In genomic region chr7:132930055-132930454, GRCm38 (mm10) we compare ENCODE assay signal across 8 mouse cellular contexts. TPM values are rescaled to one million over a fixed set of nuclear protein-coding genes. Genes with fewer than 3 reads are reported as not detected.
DNase-seq lines count a peak whose midpoint lies in the region; ATAC-seq and TF ChIP-seq lines count a peak whose summit lies in the region.

No protein-coding gene starts in this region.

- 92% methylated on average over 5 of the region's 5 CpGs for WGBS in thymus, adult 2 months
- 87% methylated on average over 5 of the region's 5 CpGs for WGBS in embryonic facial prominence, embryonic 11.5 days
- WGBS in kidney, postnatal 0 days: 83% methylated on average over 5 of the region's 5 CpGs
- 91% methylated on average over 5 of the region's 5 CpGs for WGBS in neural tube, embryonic 14.5 days

- DNase-seq in thymus, postnatal 14 days: peak; percentile 26
- no peak for DNase-seq in thymus, adult 2 months
- peak; percentile 3 for DNase-seq in embryonic facial prominence, embryonic 11.5 days (ENCODE audit: low spot score)
- no peak for DNase-seq in kidney, postnatal 0 days (ENCODE audit: low spot score)
- no peak for DNase-seq in gastrocnemius, postnatal 36 days
- no peak for DNase-seq in urinary bladder, postnatal 25 days (ENCODE audit: low spot score)
- DNase-seq in cerebellum, postnatal 25 days: no peak

- H3K4me3 ChIP-seq in thymus, adult 2 months (ENCODE audit: control insufficient read depth, insufficient read depth, low read length): no peak overlapping the region
- H3K4me3 ChIP-seq in embryonic facial prominence, embryonic 11.5 days (ENCODE audit: low read depth, low read length): peak overlapping the region; percentile 99
- peak overlapping the region; percentile 95 for H3K4me3 ChIP-seq in kidney, postnatal 0 days (replicated peaks; ENCODE audit: low read depth, low read length)
- peak overlapping the region; percentile 93 for H3K4me3 ChIP-seq in neural tube, embryonic 14.5 days (ENCODE audit: low read depth, low read length)

- H3K9me3 ChIP-seq in embryonic facial prominence, embryonic 11.5 days (replicated peaks; ENCODE audit: control insufficient read depth, low read length): no peaks in the 10 kb centered on the region
- H3K9me3 ChIP-seq in kidney, postnatal 0 days (replicated peaks; ENCODE audit: low read length): no peaks in the 10 kb centered on the region
- H3K9me3 ChIP-seq in neural tube, embryonic 14.5 days (ENCODE audit: control insufficient read depth, low read length): no peaks in the 10 kb centered on the region

- H3K4me2 ChIP-seq in embryonic facial prominence, embryonic 11.5 days (ENCODE audit: low read depth, low read length): peak overlapping the region; percentile 39
- H3K4me2 ChIP-seq in kidney, postnatal 0 days (ENCODE audit: low read length): peak overlapping the region; percentile 65
- peak overlapping the region; percentile 67 for H3K4me2 ChIP-seq in neural tube, embryonic 14.5 days (ENCODE audit: low read depth, low read length)

- no peaks in the 10 kb centered on the region for H3K27me3 ChIP-seq in thymus, adult 2 months (ENCODE audit: control insufficient read depth, insufficient read depth, low read length)
- no peaks in the 10 kb centered on the region for H3K27me3 ChIP-seq in embryonic facial prominence, embryonic 11.5 days (ENCODE audit: control insufficient read depth, insufficient read depth, low read length)
- no peaks in the 10 kb centered on the region for H3K27me3 ChIP-seq in kidney, postnatal 0 days (ENCODE audit: insufficient read depth, low read length)
- H3K27me3 ChIP-seq in neural tube, embryonic 14.5 days (ENCODE audit: control insufficient read depth, insufficient read depth, low read length): no peaks in the 10 kb centered on the region

- intact Hi-C loops in gastrocnemius, postnatal 36 days (cut with DNase I): loop anchor here (5.0 to 10.0 kb wide), 2 partner anchors 67 to 195 kb away; partner anchors contain the start of genes Ctbp2 and Fgfr2

- no peaks in the 10 kb centered on the region for H3K36me3 ChIP-seq in thymus, adult 2 months (ENCODE audit: control insufficient read depth, insufficient read depth, low read length)
- H3K36me3 ChIP-seq in embryonic facial prominence, embryonic 11.5 days (replicated peaks; ENCODE audit: control insufficient read depth, insufficient read depth, low read depth, low read length): no peaks in the 10 kb centered on the region
- H3K36me3 ChIP-seq in kidney, postnatal 0 days (ENCODE audit: insufficient read depth, low read length): no peaks in the 10 kb centered on the region
- H3K36me3 ChIP-seq in neural tube, embryonic 14.5 days (ENCODE audit: control insufficient read depth, insufficient read depth, low read length): no peaks in the 10 kb centered on the region

- TF ChIP-seq CTCF in thymus, adult 2 months (IDR thresholded peaks at IDR 0.05; ENCODE audit: borderline replicate concordance, control insufficient read depth, extremely low read depth, insufficient read depth, low read length, poor library complexity): no peak
- peak; percentile 47; the same call in 1 of the 2 replicates for TF ChIP-seq CTCF in kidney, postnatal 0 days (IDR thresholded peaks at IDR 0.05; ENCODE audit: low read depth)

- peak overlapping the region; percentile 94 for H3K9ac ChIP-seq in embryonic facial prominence, embryonic 11.5 days (replicated peaks; ENCODE audit: low read length)
- peak overlapping the region; percentile 99 for H3K9ac ChIP-seq in kidney, postnatal 0 days (ENCODE audit: low read depth, low read length)
- H3K9ac ChIP-seq in neural tube, embryonic 14.5 days (replicated peaks; ENCODE audit: low read depth, low read length): peak overlapping the region; percentile 93

- no peak overlapping the region for H3K27ac ChIP-seq in thymus, adult 2 months (ENCODE audit: control insufficient read depth, insufficient read depth, low read length)
- H3K27ac ChIP-seq in embryonic facial prominence, embryonic 11.5 days (replicated peaks; ENCODE audit: low read depth, low read length): no peak overlapping the region
- H3K27ac ChIP-seq in kidney, postnatal 0 days: no peak overlapping the region
- no peak overlapping the region for H3K27ac ChIP-seq in neural tube, embryonic 14.5 days (ENCODE audit: low read depth, low read length)

- ATAC-seq in embryonic facial prominence, embryonic 11.5 days (replicated peaks; ENCODE audit: insufficient number of reproducible peaks, low FRiP score, low TSS enrichment, low read depth): no peak
- ATAC-seq in kidney, postnatal 0 days (replicated peaks; ENCODE audit: low FRiP score, low read depth): no peak
- no peak for ATAC-seq in neural tube, embryonic 14.5 days (ENCODE audit: low read depth)

- no peaks in the 10 kb centered on the region for H3K4me1 ChIP-seq in thymus, adult 2 months (replicated peaks; ENCODE audit: control insufficient read depth, insufficient read depth, low read length)
- H3K4me1 ChIP-seq in embryonic facial prominence, embryonic 11.5 days (ENCODE audit: control insufficient read depth, insufficient read depth, low read length): no peaks in the 10 kb centered on the region
- no peaks in the 10 kb centered on the region for H3K4me1 ChIP-seq in kidney, postnatal 0 days (replicated peaks; ENCODE audit: insufficient read depth, low read length)
- peaks cover 12% of the 10 kb centered on the region for H3K4me1 ChIP-seq in neural tube, embryonic 14.5 days (ENCODE audit: control insufficient read depth, insufficient read depth, low read length)

- TF ChIP-seq POLR2A in thymus, adult 2 months (IDR thresholded peaks at IDR 0.05; ENCODE audit: control insufficient read depth, extremely low read depth, insufficient read depth, low read length, poor library complexity): no peak

RNA-seq across cellular contexts. Expression of gene Zranb1, which starts 0.9 kb away (rescaled TPM):
- polyA plus RNA-seq in thymus, adult 2 months (2012; rRNA removed): 8.5 TPM in 2 replicates
- polyA plus RNA-seq in embryonic facial prominence, embryonic 11.5 days (2014; fragmentation: Nextera tagmentation; extraction: Ambion mirVana): 17.4 and 19.2 TPM in 2 replicates
- 15.1 and 15.3 TPM in 2 replicates for polyA plus RNA-seq in kidney, postnatal 0 days (2015; fragmentation: Nextera tagmentation; extraction: Ambion mirVana)
- 29.3 and 32.0 TPM in 2 replicates for polyA plus RNA-seq in neural tube, embryonic 14.5 days (2014; fragmentation: Nextera tagmentation; extraction: Ambion mirVana)
- total RNA-seq in gastrocnemius, postnatal 36 days (2021): 10 to 100 TPM; 44.4 to 53.3 TPM

Comparison
In these comparisons a context has a peak if more than half of its experiments do, and no peak if none do; other contexts are left out.
1. DNase-seq: peak in thymus, postnatal 14 days (single experiment) and embryonic facial prominence, embryonic 11.5 days (single experiment); none in thymus, adult 2 months (single experiment), kidney, postnatal 0 days (single experiment), gastrocnemius, postnatal 36 days (0 of 2), urinary bladder, postnatal 25 days (single experiment) and cerebellum, postnatal 25 days (0 of 2).
2. Peak in every context shown above with its lines, with median percentiles within 50 percentile points of each other: H3K4me2 ChIP-seq and H3K9ac ChIP-seq.